Mouse (Mus musculus) lung, postnatal 10 days (tissue): ENCODE measurements at regions not wholly inside any gene's neighbourhood (a gene's known extent, or its start where the extent isn't known, plus 50 kb on each side); places are given as distances from the start of the nearest gene placed in this dataset.

Source experiments
- DNase-seq: peaks from one replicate; pipeline ENCODE4 v3.0.0; 2021

GRCm38 (mm10) chr13:57169621-57170020, 273.8 kb upstream of the Trpc7 start:
- no peak for DNase-seq

- DNase-seq: no peak
Observed at GRCm38 (mm10) chr13:57165367-57165766, 269.6 kb upstream of the Trpc7 start.

GRCm38 (mm10) chr13:57152787-57153186, 257.0 kb upstream of the Trpc7 start:
- DNase-seq: no peak

GRCm38 (mm10) chr13:57147623-57148022, 251.8 kb upstream of the Trpc7 start:
- no peak for DNase-seq

- DNase-seq: no peak
Observed at GRCm38 (mm10) chr13:57146708-57147107, 250.9 kb upstream of the Trpc7 start.

GRCm38 (mm10) chr13:57145782-57146181, 250.0 kb upstream of the Trpc7 start:
- DNase-seq: no peak

GRCm38 (mm10) chr13:57142851-57143250, 247.1 kb upstream of the Trpc7 start:
- peak; percentile 27 for DNase-seq

- DNase-seq: no peak
Observed at GRCm38 (mm10) chr13:57142441-57142840, 246.6 kb upstream of the Trpc7 start.

GRCm38 (mm10) chr13:57115936-57116335, 220.1 kb upstream of the Trpc7 start:
- no peak for DNase-seq

GRCm38 (mm10) chr13:57107956-57108355, 212.2 kb upstream of the Trpc7 start:
- DNase-seq: no peak

- DNase-seq: no peak
Observed at GRCm38 (mm10) chr13:57099601-57100000, 203.8 kb upstream of the Trpc7 start.

GRCm38 (mm10) chr13:57091886-57092285, 196.1 kb upstream of the Trpc7 start:
- DNase-seq: no peak

- no peak for DNase-seq
Observed at GRCm38 (mm10) chr13:57089381-57090075, 193.7 kb upstream of the Trpc7 start.

- no peak for DNase-seq
Observed at GRCm38 (mm10) chr13:57087966-57088365, 192.2 kb upstream of the Trpc7 start.

GRCm38 (mm10) chr13:57087398-57087797, 191.6 kb upstream of the Trpc7 start:
- DNase-seq: no peak

- peak; percentile 22 for DNase-seq
Observed at GRCm38 (mm10) chr13:57083751-57084150, 188.0 kb upstream of the Trpc7 start.

- no peak for DNase-seq
Observed at GRCm38 (mm10) chr13:57070479-57070878, 174.7 kb upstream of the Trpc7 start.

GRCm38 (mm10) chr13:57061656-57062055, 165.9 kb upstream of the Trpc7 start:
- DNase-seq: no peak

- DNase-seq: no peak
Observed at GRCm38 (mm10) chr13:57061074-57061473, 165.3 kb upstream of the Trpc7 start.

GRCm38 (mm10) chr13:57056786-57057185, 161.0 kb upstream of the Trpc7 start:
- no peak for DNase-seq

- no peak for DNase-seq
Observed at GRCm38 (mm10) chr13:57055409-57056195, 159.8 kb upstream of the Trpc7 start.

- DNase-seq: no peak
Observed at GRCm38 (mm10) chr13:57053361-57053760, 157.6 kb upstream of the Trpc7 start.

- peak; percentile 77 for DNase-seq
Observed at GRCm38 (mm10) chr13:57046130-57046529, 150.3 kb upstream of the Trpc7 start.

GRCm38 (mm10) chr13:57044455-57044854, 148.7 kb upstream of the Trpc7 start:
- DNase-seq: no peak
